In genomic region chr7:27481627-27481969, GRCm38 (mm10) we compare ENCODE assay signal across 1 mouse cellular context.
TF ChIP-seq lines count a peak whose summit lies in the region.

No protein-coding gene starts in this region.

TF ChIP-seq in ES-E14, 5 proteins besides CTCF, POLR2A, EP300 and RAD21:
- TF ChIP-seq HCFC1 (IDR thresholded peaks at IDR 0.05; ENCODE audit: borderline replicate concordance, insufficient read depth, low read length) (no peak), MAFK (IDR thresholded peaks at IDR 0.05; ENCODE audit: insufficient read depth, low read depth, low read length) (no peak), ZC3H11A (IDR thresholded peaks at IDR 0.05; ENCODE audit: borderline replicate concordance, low read depth, low read length) (no peak), CHD2 (IDR thresholded peaks at IDR 0.05; ENCODE audit: low read depth, low read length) (no peak), ZNF384 (IDR thresholded peaks at IDR 0.05; ENCODE audit: low read depth, low read length) (no peak)
